Mouse (Mus musculus) spleen, adult 2 months (tissue): ENCODE data around the gene Adgrg6.

Experiments used
- CTCF ChIP-seq: fragments of 200-500 bp; IDR thresholded peaks from 2 replicates; pipeline ENCODE4 v1.5.1; 2011; ENCODE audit warnings: mild to moderate bottlenecking, inconsistent platforms; ENCODE audit not compliant: insufficient read depth, insufficient read length, insufficient replicate concordance; ENCODE audit errors: extremely low read depth
- POLR2A ChIP-seq: fragments of 200-500 bp; IDR thresholded peaks from 2 replicates; pipeline ENCODE4 v1.6.1; 2011; ENCODE audit warnings: low read depth, low read length, inconsistent platforms

DNA sequence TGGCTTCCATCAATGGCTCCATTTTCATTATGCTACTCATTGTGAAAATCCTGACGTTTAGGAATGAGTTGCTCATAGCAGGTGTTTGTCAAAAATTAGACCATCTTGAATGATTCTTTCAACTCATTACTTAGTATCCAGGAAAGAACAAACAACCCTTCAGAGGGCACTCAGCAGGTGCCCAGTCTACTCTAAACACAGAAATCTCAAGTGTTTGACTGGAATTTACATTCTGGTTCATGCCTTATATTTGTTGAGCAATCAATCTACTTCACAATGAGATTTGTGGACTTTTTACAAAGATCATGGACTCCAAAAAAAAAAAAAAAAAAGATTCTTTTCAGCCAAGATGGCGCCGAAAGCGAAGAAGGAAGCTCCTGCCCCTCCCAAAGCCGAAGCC lies 22.7 kb downstream of the Adgrg6 start:
- no peak for TF ChIP-seq CTCF
- no peak for TF ChIP-seq POLR2A
